Mouse (Mus musculus) lung, postnatal 4 days (tissue): ENCODE measurements at regions not wholly inside any gene's neighbourhood (a gene's known extent, or its start where the extent isn't known, plus 50 kb on each side); places are given as distances from the start of the nearest gene placed in this dataset.
A peak's percentile ranks its signal among the peaks of the same experiment; 100 is the strongest.
"Not testable (repeated sequence)": the region's sequence is repeated elsewhere in the genome, so short reads cannot be mapped to it uniquely, and the experiment has no call there.

Source experiments
- DNase-seq, 2 experiments: peaks; one replicate each; pipeline ENCODE4 v3.0.0; 2021

DNA sequence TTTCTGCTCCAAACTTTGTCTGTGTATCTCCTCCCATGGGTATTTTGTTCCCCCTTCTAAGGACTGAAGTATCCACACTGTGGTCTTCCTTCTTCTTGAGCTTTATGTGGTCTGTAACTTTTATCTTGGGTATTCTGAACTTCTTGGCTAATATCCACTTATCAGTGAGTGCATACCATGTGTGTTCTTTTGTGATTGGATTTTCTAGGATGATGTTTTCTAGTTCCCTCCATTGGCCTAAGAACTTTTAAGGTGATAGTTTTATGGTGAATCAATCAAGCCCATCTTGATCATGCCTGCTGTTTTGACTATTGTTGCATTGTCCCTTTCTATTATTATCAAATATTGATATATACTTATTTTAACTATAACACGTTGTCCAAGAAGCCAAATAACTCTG is 779.4 kb upstream of the Tpm3-rs7 start:
- not testable (repeated sequence) for DNase-seq

DNA sequence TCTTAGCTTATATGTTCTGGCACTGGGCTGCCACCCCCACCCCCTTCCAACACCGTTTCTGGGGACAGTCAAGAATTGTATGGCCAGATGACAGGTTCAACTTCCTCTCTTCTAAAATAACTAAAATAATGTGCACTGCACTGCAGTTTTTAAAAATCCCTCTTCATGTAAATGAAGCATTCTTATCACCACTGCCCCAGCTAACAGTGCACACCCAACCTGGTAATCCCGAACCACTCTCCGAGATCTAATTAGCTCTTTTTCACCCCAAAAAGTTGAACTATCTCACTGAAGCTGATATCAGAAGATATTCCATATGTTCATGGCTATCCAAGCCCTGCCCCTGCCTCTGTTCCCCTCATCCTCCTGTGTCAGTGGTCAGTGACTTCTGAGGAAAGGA is 778.5 kb upstream of the Tpm3-rs7 start:
- no peak for DNase-seq

DNA sequence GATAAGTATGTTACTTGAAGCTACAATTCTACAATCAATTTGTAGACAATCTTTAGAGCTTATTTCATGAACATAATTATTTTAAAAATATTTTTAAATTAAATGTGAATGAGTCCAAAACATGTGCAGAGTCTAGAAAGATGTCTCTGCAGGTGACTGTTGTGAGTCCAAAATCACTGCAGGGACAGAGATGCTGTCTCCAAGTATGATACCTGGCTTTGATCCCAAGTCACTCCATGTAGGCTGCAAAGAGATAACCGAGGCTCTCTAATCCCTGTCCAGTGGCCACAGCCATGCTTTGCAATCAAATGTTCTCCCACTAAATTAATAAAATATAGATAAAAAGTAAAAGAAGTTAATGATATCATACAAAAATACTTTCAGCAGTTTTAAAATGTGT is 772.1 kb upstream of the Tpm3-rs7 start:
- DNase-seq: no peak

DNA sequence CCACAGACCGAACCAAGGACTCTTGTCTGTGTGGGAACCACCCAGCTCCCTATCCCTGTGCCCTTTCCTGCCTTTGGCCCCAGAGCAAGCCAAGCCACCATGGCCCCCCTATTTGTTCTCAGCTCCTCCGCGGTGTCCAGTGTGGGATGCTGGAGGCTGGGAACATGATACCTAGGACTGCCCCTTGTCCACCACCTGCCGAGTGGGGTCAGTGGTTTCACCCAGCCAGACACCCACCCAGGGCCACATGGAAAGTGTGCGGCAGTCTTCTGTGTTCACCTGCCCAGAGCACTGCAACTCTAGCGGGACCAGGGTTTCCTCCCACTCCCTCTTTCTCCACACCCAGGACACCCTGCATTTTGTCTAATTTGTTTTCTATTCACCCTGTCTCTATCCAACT is 765.6 kb upstream of the Tpm3-rs7 start:
- DNase-seq: peak in 1 of 2 experiments; percentile 17

DNA sequence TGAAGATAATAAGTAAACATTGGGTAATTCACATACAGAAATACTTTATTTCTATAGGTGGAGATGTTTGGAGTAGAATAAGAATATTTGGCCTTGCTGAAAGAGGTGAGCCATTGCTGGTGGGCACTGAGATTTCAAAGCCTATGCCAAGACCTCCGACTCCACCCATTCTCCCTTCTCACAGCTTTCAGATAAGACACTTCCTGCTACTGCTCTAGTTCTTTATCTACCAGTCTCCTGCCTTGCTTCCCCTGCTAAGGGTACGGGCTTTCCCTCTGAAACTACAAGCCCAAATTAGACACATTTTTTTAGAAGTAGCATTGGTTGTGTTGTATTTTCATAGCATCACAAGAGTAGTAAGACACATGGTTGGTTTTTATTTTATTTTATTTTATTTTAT is 752.2 kb upstream of the Tpm3-rs7 start:
- no peak for DNase-seq

DNA sequence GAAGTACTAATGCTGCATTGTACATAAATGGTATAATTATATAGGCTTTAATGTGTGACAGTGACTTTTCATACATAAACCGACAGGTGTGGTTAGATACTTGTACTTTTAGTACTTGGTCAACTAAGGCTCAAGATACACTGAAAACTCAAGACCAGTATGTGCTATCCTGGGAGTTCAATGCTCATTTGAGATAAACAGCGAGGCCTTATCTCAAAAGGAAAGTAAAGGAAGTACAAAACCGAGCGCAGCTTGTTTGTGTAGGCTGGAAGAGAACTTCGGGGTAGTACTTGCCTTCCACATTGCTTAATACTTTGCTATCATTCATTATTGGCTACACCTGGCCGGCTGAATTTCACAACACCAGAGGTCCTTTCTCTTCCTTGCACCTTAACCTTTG is 719.7 kb upstream of the Tpm3-rs7 start:
- no peak for DNase-seq

DNA sequence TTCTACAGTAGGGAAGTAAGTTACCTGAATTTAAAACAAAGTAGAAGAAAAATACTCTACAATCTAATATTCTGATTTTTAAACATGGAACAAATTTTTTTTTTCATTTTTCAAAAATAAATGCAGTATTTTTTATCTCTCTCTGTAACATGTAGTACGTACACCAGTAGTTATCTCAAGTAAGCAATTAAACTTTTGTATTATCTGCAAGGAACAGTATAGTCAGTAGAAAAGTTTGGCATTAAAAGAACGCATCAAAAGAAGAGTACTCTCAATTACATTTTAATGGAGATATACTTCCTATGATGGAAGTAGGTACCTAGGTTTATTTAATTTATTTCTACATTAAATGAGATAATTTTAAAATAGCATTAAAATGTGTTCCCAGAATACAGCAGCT is 693.7 kb upstream of the Tpm3-rs7 start:
- DNase-seq: no peak

DNA sequence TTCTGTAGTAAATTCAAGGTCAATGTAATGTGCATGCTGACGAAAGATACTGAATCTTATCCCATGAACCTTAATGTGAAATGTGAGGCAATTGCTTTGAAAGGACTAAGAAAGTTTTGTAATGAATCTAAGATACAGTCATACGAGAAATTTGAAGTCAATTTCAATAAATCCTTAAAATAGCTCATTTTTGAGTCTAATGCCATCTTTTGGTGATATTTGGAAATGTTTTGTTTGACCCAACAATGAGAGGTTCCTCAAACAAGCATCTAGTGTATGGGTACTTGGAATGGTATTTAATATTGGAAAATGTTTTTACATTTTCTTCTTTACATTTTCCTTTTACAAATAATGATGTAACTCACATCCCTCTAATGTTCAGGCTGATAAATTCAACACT is 656.8 kb upstream of the Tpm3-rs7 start:
- no peak for DNase-seq

DNA sequence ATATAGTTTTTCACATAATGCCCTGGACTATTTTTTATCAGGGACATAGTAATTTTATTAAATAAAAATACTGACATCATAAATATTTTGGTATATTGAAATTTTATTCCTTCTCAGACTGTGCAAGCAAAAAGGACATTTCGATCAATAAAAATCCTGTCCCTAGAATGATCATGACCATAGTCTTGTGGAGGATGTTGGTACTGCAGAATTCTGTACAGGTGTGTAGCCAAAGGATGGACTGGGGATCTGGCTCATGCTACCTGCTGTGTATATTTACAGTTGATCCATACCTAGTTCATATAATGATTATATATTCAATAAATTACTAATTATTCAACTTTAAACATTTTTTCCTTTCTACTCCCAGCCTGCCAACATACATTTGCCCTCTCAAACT is 654.6 kb upstream of the Tpm3-rs7 start:
- DNase-seq: no peak

DNA sequence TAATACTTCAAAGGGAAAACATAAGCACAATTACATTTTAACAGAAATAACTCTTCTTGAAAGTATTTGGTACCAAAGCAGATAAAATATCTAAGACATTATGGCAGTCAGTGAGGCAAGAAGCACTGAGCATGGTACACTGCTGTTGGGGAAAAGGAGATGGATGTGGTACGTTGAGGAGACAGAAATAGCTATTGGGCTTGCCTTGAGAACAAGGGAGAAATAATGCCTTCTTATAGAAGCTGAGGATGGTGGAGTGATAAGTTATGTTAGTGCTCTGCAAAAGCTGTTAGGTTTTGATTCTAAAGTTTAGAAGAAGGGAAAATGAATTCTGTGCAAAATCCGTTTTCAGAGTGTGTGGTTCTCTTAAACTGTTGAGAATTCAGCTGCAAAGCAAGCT is 633.7 kb upstream of the Tpm3-rs7 start:
- no peak for DNase-seq

DNA sequence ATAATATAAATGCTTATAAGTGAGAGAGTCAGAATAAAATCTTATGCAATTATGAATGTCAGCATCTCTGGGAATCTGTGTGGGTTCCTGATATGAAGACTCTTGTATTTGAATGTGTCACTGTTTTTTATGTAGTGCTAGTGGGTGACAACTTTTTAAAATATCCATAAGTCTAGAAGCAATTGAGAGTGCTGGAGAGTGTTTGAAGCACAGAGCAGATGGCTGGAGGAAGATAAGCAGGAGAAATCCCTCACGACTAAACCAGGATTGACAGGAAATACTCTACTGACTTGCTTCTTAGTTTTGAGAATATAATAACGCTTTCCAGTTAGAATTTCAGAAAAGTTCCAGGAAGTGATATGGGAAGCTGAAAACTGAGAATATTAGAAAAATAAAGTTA is 628.4 kb upstream of the Tpm3-rs7 start:
- DNase-seq: no peak

DNA sequence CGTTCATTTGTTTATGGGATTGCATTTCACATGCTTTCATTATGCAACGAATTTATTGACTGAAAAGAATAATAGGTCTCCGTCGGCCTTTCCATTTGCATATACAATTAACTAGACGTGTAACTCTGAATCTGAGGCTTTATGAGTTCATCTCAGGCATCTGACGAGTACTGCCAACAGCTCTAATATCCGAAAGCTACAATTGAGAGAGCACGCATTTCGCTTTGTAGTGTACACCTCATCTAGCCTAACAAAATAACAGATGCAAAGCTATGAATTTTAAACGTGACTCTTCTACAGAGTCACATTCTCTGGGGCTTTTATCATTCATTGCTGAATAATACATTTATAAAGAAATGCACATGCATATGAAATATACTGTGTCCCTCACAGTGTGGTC is 594.9 kb upstream of the Tpm3-rs7 start:
- no peak for DNase-seq
